Mouse (Mus musculus) hindbrain, embryonic 14.5 days (tissue): ENCODE measurements around the gene Tmem123. TPM values are rescaled to one million over a fixed set of nuclear protein-coding genes. Genes with fewer than 3 reads are reported as not detected.
A peak's percentile ranks its signal among the peaks of the same experiment; 100 is the strongest.

Source experiments
- ATAC-seq: fragments of 200-750 bp; cut with Nextera tagmentation; 2 replicates; pipeline ENCODE4 v1.8.0; 2017; ENCODE audit warnings: moderate number of reproducible peaks, mild to moderate bottlenecking, moderate TSS enrichment, moderate library complexity; ENCODE audit not compliant: low FRiP score
- DNase-seq: peaks from one replicate; pipeline ENCODE4 v3.0.0-alpha.2; 2015; ENCODE audit warnings: low spot score
- H3K27ac ChIP-seq: fragments of 300-500 bp; sonication (generic); 2 replicates; pipeline ENCODE4 v1.5.1; 2014; ENCODE audit warnings: mild to moderate bottlenecking, moderate library complexity
- H3K27me3 ChIP-seq: fragments of 300-500 bp; sonication (generic); 2 replicates; pipeline ENCODE4 v1.6.1; 2014; ENCODE audit warnings: mild to moderate bottlenecking, low read length, mixed read lengths; ENCODE audit not compliant: control insufficient read depth, insufficient read depth
- H3K36me3 ChIP-seq: fragments of 300-500 bp; sonication (generic); replicated peaks from 2 replicates; pipeline ENCODE4 v1.6.1; 2014; ENCODE audit not compliant: control insufficient read depth, insufficient read depth
- H3K4me1 ChIP-seq: fragments of 300-500 bp; sonication (generic); replicated peaks from 2 replicates; pipeline ENCODE4 v1.6.1; 2014; ENCODE audit warnings: antibody characterized with exemption, low read length, mixed read lengths; ENCODE audit not compliant: control insufficient read depth, insufficient read depth
- H3K4me2 ChIP-seq: fragments of 300-500 bp; sonication (generic); replicated peaks from 2 replicates; pipeline ENCODE4 v1.6.1; 2014; ENCODE audit warnings: mild to moderate bottlenecking, moderate library complexity
- H3K4me3 ChIP-seq: fragments of 300-500 bp; sonication (generic); replicated peaks from 2 replicates; pipeline ENCODE4 v1.5.1; 2014; ENCODE audit warnings: mild to moderate bottlenecking, low read length
- H3K9ac ChIP-seq: fragments of 300-500 bp; sonication (generic); 2 replicates; pipeline ENCODE4 v1.6.1; 2014
- H3K9me3 ChIP-seq: fragments of 300-500 bp; sonication (generic); 2 replicates; pipeline ENCODE4 v1.6.1; 2016; ENCODE audit warnings: low read length; ENCODE audit not compliant: control insufficient read depth
- WGBS: fragments of 180-500 bp; shearing (Covaris S2); extraction: QIAGEN DNeasy Blood & Tissue Kit; methylation state at CpG from one replicate; pipeline ENCODE4 v1.1.7; 2014; 5-methylcytosine and 5-hydroxymethylcytosine counted together
- polyA plus RNA-seq: library from polyadenylated mRNA; unstranded; fragments of >200 nt; fragmentation: Nextera tagmentation; extraction: Ambion mirVana; gene quantifications from 2 replicates; pipeline ENCODE4 v1.2.1, GENCODE M21; 2014

Gene Tmem123
- polyA plus RNA-seq, 1 experiment from 2014 or later, result 25.6 TPM

- no peak overlapping the region for H3K4me3 ChIP-seq
- no peak for DNase-seq
- H3K4me2 ChIP-seq, result no peak overlapping the region
- H3K27me3 ChIP-seq, result no peaks in the 10 kb centered on the region
- 93% methylated on average over 2 of the region's 2 CpGs for WGBS
- ATAC-seq, result no peak
- H3K9me3 ChIP-seq, result no peaks in the 10 kb centered on the region
- H3K9ac ChIP-seq, result no peak overlapping the region
- peaks cover 10% of the 10 kb centered on the region; the same call in 1 of the 2 replicates for H3K36me3 ChIP-seq
- H3K27ac ChIP-seq, result no peak overlapping the region
- H3K4me1 ChIP-seq, result no peaks in the 10 kb centered on the region
These were observed 29.7 kb downstream of the Tmem123 start for GRCm38 (mm10) chr9:7793561-7793960.

- H3K4me3 ChIP-seq, result no peak overlapping the region
- no peak overlapping the region for H3K9ac ChIP-seq
- H3K27ac ChIP-seq, result no peak overlapping the region
- no peaks in the 10 kb centered on the region for H3K27me3 ChIP-seq
- DNase-seq (no peak), ATAC-seq (no peak)
- H3K9me3 ChIP-seq, result no peaks in the 10 kb centered on the region
- H3K4me1 ChIP-seq, result no peaks in the 10 kb centered on the region
- H3K4me2 ChIP-seq, result no peak overlapping the region
- H3K36me3 ChIP-seq, result peaks cover 10% of the 10 kb centered on the region; the same call in 1 of the 2 replicates
These were observed 31.7 kb downstream of the Tmem123 start for GRCm38 (mm10) chr9:7795581-7795980.

GRCm38 (mm10) chr9:7796129-7796864, 32.5 kb downstream of the Tmem123 start:
- Histone ChIP-seq H3K9me3 (no peaks in the 10 kb centered on the region), H3K27ac (0 out of 2 replicates have a peak overlapping the region, but pooled peaks have one; percentile 9), H3K9ac (no peak overlapping the region), H3K4me3 (no peak overlapping the region), H3K36me3 (peaks cover 6% of the 10 kb centered on the region; the same call in 1 of the 2 replicates), H3K4me2 (no peak overlapping the region), H3K27me3 (no peaks in the 10 kb centered on the region), H3K4me1 (no peaks in the 10 kb centered on the region)
- DNase-seq (no peak), ATAC-seq (peak; percentile 27; the same call in 1 of the 2 replicates)
- 48% methylated on average over 6 of the region's 6 CpGs for WGBS

GRCm38 (mm10) chr9:7797542-7797941, 33.7 kb downstream of the Tmem123 start:
- Histone ChIP-seq H3K36me3 (no peaks in the 10 kb centered on the region; the same call in 1 of the 2 replicates), H3K4me3 (no peak overlapping the region), H3K9me3 (no peaks in the 10 kb centered on the region), H3K9ac (no peak overlapping the region), H3K27me3 (no peaks in the 10 kb centered on the region), H3K27ac (no peak overlapping the region), H3K4me2 (no peak overlapping the region), H3K4me1 (no peaks in the 10 kb centered on the region)
- 92% methylated on average over 2 of the region's 2 CpGs for WGBS
- DNase-seq, result no peak
- no peak for ATAC-seq

GRCm38 (mm10) chr9:7798555-7798954, 34.7 kb downstream of the Tmem123 start:
- Histone ChIP-seq H3K36me3 (no peaks in the 10 kb centered on the region; the same call in 1 of the 2 replicates), H3K27me3 (no peaks in the 10 kb centered on the region), H3K4me3 (no peak overlapping the region), H3K4me2 (no peak overlapping the region), H3K27ac (no peak overlapping the region), H3K9ac (no peak overlapping the region), H3K4me1 (no peaks in the 10 kb centered on the region), H3K9me3 (no peaks in the 10 kb centered on the region)
- no peak for DNase-seq
- 92% methylated on average over 3 of the region's 3 CpGs for WGBS
- no peak for ATAC-seq

- DNase-seq, result no peak
- H3K9ac ChIP-seq, result no peak overlapping the region
- H3K4me3 ChIP-seq, result no peak overlapping the region
- H3K9me3 ChIP-seq, result no peaks in the 10 kb centered on the region
- H3K27ac ChIP-seq, result no peak overlapping the region
- no peak overlapping the region for H3K4me2 ChIP-seq
- no peaks in the 10 kb centered on the region for H3K4me1 ChIP-seq
- ATAC-seq, result 0 out of 2 replicates have a peak, but pooled peaks have one; percentile 14
- H3K27me3 ChIP-seq, result no peaks in the 10 kb centered on the region
- 85% methylated on average over 3 of the region's 5 CpGs for WGBS
- no peaks in the 10 kb centered on the region for H3K36me3 ChIP-seq
These were observed 41.3 kb downstream of the Tmem123 start for GRCm38 (mm10) chr9:7805101-7805506.

GRCm38 (mm10) chr9:7822758-7823157, 58.9 kb downstream of the Tmem123 start:
- DNase-seq (no peak), ATAC-seq (no peak)
- Histone ChIP-seq H3K36me3 (peaks cover 45% of the 10 kb centered on the region), H3K9me3 (no peaks in the 10 kb centered on the region), H3K4me2 (no peak overlapping the region), H3K9ac (no peak overlapping the region), H3K4me3 (no peak overlapping the region), H3K27ac (no peak overlapping the region), H3K4me1 (no peaks in the 10 kb centered on the region), H3K27me3 (no peaks in the 10 kb centered on the region)
- 89% methylated on average over 3 of the region's 3 CpGs for WGBS

GRCm38 (mm10) chr9:7824916-7825315, 61.1 kb downstream of the Tmem123 start:
- 94% methylated on average over 5 of the region's 5 CpGs for WGBS
- H3K27ac ChIP-seq, result no peak overlapping the region
- ATAC-seq, result no peak

GRCm38 (mm10) chr9:7828706-7829105, 64.9 kb downstream of the Tmem123 start:
- Histone ChIP-seq H3K4me3 (no peak overlapping the region), H3K27me3 (no peaks in the 10 kb centered on the region), H3K4me1 (peaks cover 38% of the 10 kb centered on the region), H3K4me2 (no peak overlapping the region), H3K9me3 (no peaks in the 10 kb centered on the region), H3K36me3 (peaks cover 19% of the 10 kb centered on the region), H3K9ac (no peak overlapping the region), H3K27ac (no peak overlapping the region)
- 97% methylated on average over 4 of the region's 4 CpGs for WGBS
- DNase-seq, result no peak
- ATAC-seq, result no peak

More at GRCm38 (mm10) chr9:7824916-7825315, 61.1 kb downstream of the Tmem123 start:
- no peaks in the 10 kb centered on the region for H3K27me3 ChIP-seq
- no peak overlapping the region for H3K9ac ChIP-seq
- H3K4me1 ChIP-seq, result peaks cover 6% of the 10 kb centered on the region; the same call in 1 of the 2 replicates
- H3K4me2 ChIP-seq, result no peak overlapping the region
- DNase-seq, result no peak
- H3K36me3 ChIP-seq, result peaks cover 25% of the 10 kb centered on the region
- no peaks in the 10 kb centered on the region for H3K9me3 ChIP-seq
- no peak overlapping the region for H3K4me3 ChIP-seq
